Mouse (Mus musculus): ENCODE data around the gene Eif2d. TPM values are rescaled to one million over a fixed set of nuclear protein-coding genes. Genes with fewer than 3 reads are reported as not detected.

Eif2d gene
- polyA plus RNA-seq, 1 experiment from 2014 or later = 54.8 TPM

GRCm38 (mm10) chr1:131175819-131176218, 22.8 kb downstream of the Eif2d start:
- H3K4me2 ChIP-seq (ENCODE audit: low read length) = no peak overlapping the region
- H3K36me3 ChIP-seq (ENCODE audit: control insufficient read depth, insufficient read depth, low read length) = peaks cover 86% of the 10 kb centered on the region
- WGBS = 93% methylated on average over 8 of the region's 8 CpGs

GRCm38 (mm10) chr1:131177249-131177648, 24.3 kb downstream of the Eif2d start:
- H3K4me3 ChIP-seq (replicated peaks; ENCODE audit: low read depth, low read length) = no peak overlapping the region
- no peaks in the 10 kb centered on the region for H3K4me1 ChIP-seq (ENCODE audit: control insufficient read depth, insufficient read depth, low read length)
- H3K36me3 ChIP-seq (ENCODE audit: control insufficient read depth, insufficient read depth, low read length) = peaks cover 75% of the 10 kb centered on the region
- H3K27ac ChIP-seq (replicated peaks; ENCODE audit: low read depth, low read length) = no peak overlapping the region
- 92% methylated on average over 4 of the region's 4 CpGs for WGBS
- no peak overlapping the region for H3K9ac ChIP-seq (replicated peaks; ENCODE audit: low read length)
- H3K4me2 ChIP-seq (ENCODE audit: low read length) = no peak overlapping the region
- DNase-seq (no peak), ATAC-seq (ENCODE audit: low FRiP score, low TSS enrichment) (no peak)
- H3K27me3 ChIP-seq (ENCODE audit: control insufficient read depth, insufficient read depth, low read length) = no peaks in the 10 kb centered on the region
- H3K9me3 ChIP-seq (ENCODE audit: control insufficient read depth, low read length) = no peaks in the 10 kb centered on the region

More at GRCm38 (mm10) chr1:131175819-131176218, 22.8 kb downstream of the Eif2d start:
- ATAC-seq (ENCODE audit: low FRiP score, low TSS enrichment) = no peak
- DNase-seq = no peak
- Histone ChIP-seq H3K27ac (replicated peaks; ENCODE audit: low read depth, low read length) (no peak overlapping the region), H3K27me3 (ENCODE audit: control insufficient read depth, insufficient read depth, low read length) (no peaks in the 10 kb centered on the region), H3K4me3 (replicated peaks; ENCODE audit: low read depth, low read length) (no peak overlapping the region), H3K9me3 (ENCODE audit: control insufficient read depth, low read length) (no peaks in the 10 kb centered on the region), H3K9ac (replicated peaks; ENCODE audit: low read length) (no peak overlapping the region), H3K4me1 (ENCODE audit: control insufficient read depth, insufficient read depth, low read length) (no peaks in the 10 kb centered on the region)

- no peaks in the 10 kb centered on the region for H3K9me3 ChIP-seq (ENCODE audit: control insufficient read depth, low read length)
- no peaks in the 10 kb centered on the region for H3K27me3 ChIP-seq (ENCODE audit: control insufficient read depth, insufficient read depth, low read length)
- no peak overlapping the region for H3K27ac ChIP-seq (replicated peaks; ENCODE audit: low read depth, low read length)
- DNase-seq (no peak), ATAC-seq (ENCODE audit: low FRiP score, low TSS enrichment) (no peak)
- H3K4me2 ChIP-seq (ENCODE audit: low read length) = no peak overlapping the region
- H3K4me1 ChIP-seq (ENCODE audit: control insufficient read depth, insufficient read depth, low read length) = no peaks in the 10 kb centered on the region
- H3K36me3 ChIP-seq (ENCODE audit: control insufficient read depth, insufficient read depth, low read length) = peaks cover 67% of the 10 kb centered on the region
- 92% methylated on average over 5 of the region's 5 CpGs for WGBS
- no peak overlapping the region for H3K9ac ChIP-seq (replicated peaks; ENCODE audit: low read length)
- H3K4me3 ChIP-seq (replicated peaks; ENCODE audit: low read depth, low read length) = no peak overlapping the region
Observed at GRCm38 (mm10) chr1:131178083-131178482, 25.1 kb downstream of the Eif2d start.

- H3K36me3 ChIP-seq (ENCODE audit: control insufficient read depth, insufficient read depth, low read length) = peaks cover 45% of the 10 kb centered on the region
Observed at GRCm38 (mm10) chr1:131180386-131180785, 27.4 kb downstream of the Eif2d start.

GRCm38 (mm10) chr1:131181642-131182527, 28.9 kb downstream of the Eif2d start:
- H3K4me3 ChIP-seq (replicated peaks; ENCODE audit: low read depth, low read length) = no peak overlapping the region
- H3K9me3 ChIP-seq (ENCODE audit: control insufficient read depth, low read length) = no peaks in the 10 kb centered on the region
- H3K27ac ChIP-seq (replicated peaks; ENCODE audit: low read depth, low read length) = no peak overlapping the region
- DNase-seq (peak; percentile 90), ATAC-seq (ENCODE audit: low FRiP score, low TSS enrichment) (peak; percentile 24; the same call in 1 of the 2 replicates)
- no peak overlapping the region for H3K9ac ChIP-seq (replicated peaks; ENCODE audit: low read length)
- WGBS = 63% methylated on average over 9 of the region's 9 CpGs
- H3K4me1 ChIP-seq (ENCODE audit: control insufficient read depth, insufficient read depth, low read length) = no peaks in the 10 kb centered on the region
- no peak overlapping the region for H3K4me2 ChIP-seq (ENCODE audit: low read length)
- no peaks in the 10 kb centered on the region for H3K27me3 ChIP-seq (ENCODE audit: control insufficient read depth, insufficient read depth, low read length)
- peaks cover 30% of the 10 kb centered on the region for H3K36me3 ChIP-seq (ENCODE audit: control insufficient read depth, insufficient read depth, low read length)

More at GRCm38 (mm10) chr1:131180386-131180785, 27.4 kb downstream of the Eif2d start:
- 97% methylated on average over 7 of the region's 7 CpGs for WGBS
- ATAC-seq (ENCODE audit: low FRiP score, low TSS enrichment) (no peak), DNase-seq (no peak)
- Histone ChIP-seq H3K4me3 (replicated peaks; ENCODE audit: low read depth, low read length) (no peak overlapping the region), H3K4me1 (ENCODE audit: control insufficient read depth, insufficient read depth, low read length) (no peaks in the 10 kb centered on the region), H3K9ac (replicated peaks; ENCODE audit: low read length) (no peak overlapping the region), H3K27me3 (ENCODE audit: control insufficient read depth, insufficient read depth, low read length) (no peaks in the 10 kb centered on the region), H3K4me2 (ENCODE audit: low read length) (no peak overlapping the region), H3K9me3 (ENCODE audit: control insufficient read depth, low read length) (no peaks in the 10 kb centered on the region), H3K27ac (replicated peaks; ENCODE audit: low read depth, low read length) (no peak overlapping the region)

GRCm38 (mm10) chr1:131183201-131183600, 30.2 kb downstream of the Eif2d start:
- Histone ChIP-seq H3K27me3 (ENCODE audit: control insufficient read depth, insufficient read depth, low read length) (no peaks in the 10 kb centered on the region), H3K27ac (replicated peaks; ENCODE audit: low read depth, low read length) (no peak overlapping the region), H3K9me3 (ENCODE audit: control insufficient read depth, low read length) (no peaks in the 10 kb centered on the region), H3K4me1 (ENCODE audit: control insufficient read depth, insufficient read depth, low read length) (no peaks in the 10 kb centered on the region), H3K4me2 (ENCODE audit: low read length) (no peak overlapping the region), H3K9ac (replicated peaks; ENCODE audit: low read length) (no peak overlapping the region), H3K4me3 (replicated peaks; ENCODE audit: low read depth, low read length) (no peak overlapping the region), H3K36me3 (ENCODE audit: control insufficient read depth, insufficient read depth, low read length) (peaks cover 17% of the 10 kb centered on the region)
- WGBS = 88% methylated on average over 7 of the region's 7 CpGs
- no peak for DNase-seq
- no peak for ATAC-seq (ENCODE audit: low FRiP score, low TSS enrichment)

- Histone ChIP-seq H3K9ac (replicated peaks; ENCODE audit: low read length) (no peak overlapping the region), H3K9me3 (ENCODE audit: control insufficient read depth, low read length) (no peaks in the 10 kb centered on the region), H3K27me3 (ENCODE audit: control insufficient read depth, insufficient read depth, low read length) (no peaks in the 10 kb centered on the region), H3K27ac (replicated peaks; ENCODE audit: low read depth, low read length) (no peak overlapping the region), H3K36me3 (ENCODE audit: control insufficient read depth, insufficient read depth, low read length) (peaks cover 14% of the 10 kb centered on the region), H3K4me3 (replicated peaks; ENCODE audit: low read depth, low read length) (no peak overlapping the region), H3K4me1 (ENCODE audit: control insufficient read depth, insufficient read depth, low read length) (no peaks in the 10 kb centered on the region), H3K4me2 (ENCODE audit: low read length) (no peak overlapping the region)
- 89% methylated on average over 9 of the region's 9 CpGs for WGBS
- DNase-seq (no peak), ATAC-seq (ENCODE audit: low FRiP score, low TSS enrichment) (no peak)
Observed at GRCm38 (mm10) chr1:131184253-131184955, 31.4 kb downstream of the Eif2d start.

- Histone ChIP-seq H3K27me3 (ENCODE audit: control insufficient read depth, insufficient read depth, low read length) (no peaks in the 10 kb centered on the region), H3K4me3 (replicated peaks; ENCODE audit: low read depth, low read length) (no peak overlapping the region), H3K36me3 (ENCODE audit: control insufficient read depth, insufficient read depth, low read length) (peaks cover 7% of the 10 kb centered on the region; the same call in 1 of the 2 replicates), H3K27ac (replicated peaks; ENCODE audit: low read depth, low read length) (no peak overlapping the region), H3K9me3 (ENCODE audit: control insufficient read depth, low read length) (no peaks in the 10 kb centered on the region), H3K4me1 (ENCODE audit: control insufficient read depth, insufficient read depth, low read length) (no peaks in the 10 kb centered on the region), H3K9ac (replicated peaks; ENCODE audit: low read length) (no peak overlapping the region), H3K4me2 (ENCODE audit: low read length) (no peak overlapping the region)
- 81% methylated on average over 8 of the region's 8 CpGs for WGBS
- no peak for ATAC-seq (ENCODE audit: low FRiP score, low TSS enrichment)
- no peak for DNase-seq
Observed at GRCm38 (mm10) chr1:131184956-131185660, 32.1 kb downstream of the Eif2d start.

All from midbrain, embryonic 14.5 days (tissue).